Mouse (Mus musculus) cerebellum, postnatal 25 days (tissue): Measurements from ENCODE around the gene Upf2.
A peak's percentile ranks its signal among the peaks of the same experiment; 100 is the strongest.
"Not testable (repeated sequence)": the region's sequence is repeated elsewhere in the genome, so short reads cannot be mapped to it uniquely, and the experiment has no call there.

ENCODE experiments used
- DNase-seq, 2 experiments: peaks; one replicate each; pipeline ENCODE4 v3.0.0; 2021; ENCODE audit warnings: mixed read lengths in 2 of 2

Gene Upf2

GRCm38 (mm10) chr2:5950305-5950704 is 964 bp upstream of the Upf2 start:
- DNase-seq = peak; percentile 38 to 56

- no peak for DNase-seq
These were observed 447 bp downstream of the Upf2 start for GRCm38 (mm10) chr2:5951621-5952211.

GRCm38 (mm10) chr2:5957705-5958104 is 6.4 kb downstream of the Upf2 start:
- DNase-seq = peak in 1 of 2 experiments; percentile 12

- DNase-seq = no peak
These were observed 11.0 kb downstream of the Upf2 start for GRCm38 (mm10) chr2:5962265-5962664.

- DNase-seq = not testable (repeated sequence)
These were observed 12.5 kb downstream of the Upf2 start for GRCm38 (mm10) chr2:5963729-5964128.

- DNase-seq = no peak
These were observed 14.7 kb downstream of the Upf2 start for GRCm38 (mm10) chr2:5965972-5966371.

GRCm38 (mm10) chr2:5970629-5971028 is 19.4 kb downstream of the Upf2 start:
- DNase-seq = not testable (repeated sequence)

GRCm38 (mm10) chr2:5977532-5977931 is 26.3 kb downstream of the Upf2 start:
- DNase-seq = no peak

GRCm38 (mm10) chr2:5995538-5995937 is 44.3 kb downstream of the Upf2 start:
- DNase-seq = peak; percentile 13 to 53

- no peak for DNase-seq
These were observed 52.7 kb downstream of the Upf2 start for GRCm38 (mm10) chr2:6003949-6004348.

- DNase-seq = no peak
These were observed 63.3 kb downstream of the Upf2 start for GRCm38 (mm10) chr2:6014532-6014931.

- not testable (repeated sequence) for DNase-seq
These were observed 63.9 kb downstream of the Upf2 start for GRCm38 (mm10) chr2:6015182-6015581.

- DNase-seq = no peak
These were observed 69.3 kb downstream of the Upf2 start for GRCm38 (mm10) chr2:6020570-6020969.

- DNase-seq = peak; percentile 63 to 77
These were observed 91.4 kb downstream of the Upf2 start for GRCm38 (mm10) chr2:6042644-6043043.

GRCm38 (mm10) chr2:6046796-6047195 is 95.5 kb downstream of the Upf2 start:
- DNase-seq = no peak

GRCm38 (mm10) chr2:6048570-6048969 is 97.3 kb downstream of the Upf2 start:
- DNase-seq = no peak

GRCm38 (mm10) chr2:6049018-6049417 is 97.7 kb downstream of the Upf2 start:
- DNase-seq = no peak

- DNase-seq = no peak
These were observed 104.2 kb downstream of the Upf2 start for GRCm38 (mm10) chr2:6055466-6055865.

- DNase-seq = no peak
These were observed 105.2 kb downstream of the Upf2 start for GRCm38 (mm10) chr2:6056518-6056917.

GRCm38 (mm10) chr2:6059291-6059690 is 108.0 kb downstream of the Upf2 start:
- DNase-seq = no peak

GRCm38 (mm10) chr2:6060071-6060804 is 109.0 kb downstream of the Upf2 start:
- DNase-seq = no peak

- no peak for DNase-seq
These were observed 116.1 kb downstream of the Upf2 start for GRCm38 (mm10) chr2:6067341-6067740.

- DNase-seq = no peak
These were observed 119.7 kb downstream of the Upf2 start for GRCm38 (mm10) chr2:6070925-6071324.

GRCm38 (mm10) chr2:6071598-6072440 is 120.5 kb downstream of the Upf2 start:
- no peak for DNase-seq
